1 mouse cellular context compared by ENCODE assay signal in the genomic region with DNA sequence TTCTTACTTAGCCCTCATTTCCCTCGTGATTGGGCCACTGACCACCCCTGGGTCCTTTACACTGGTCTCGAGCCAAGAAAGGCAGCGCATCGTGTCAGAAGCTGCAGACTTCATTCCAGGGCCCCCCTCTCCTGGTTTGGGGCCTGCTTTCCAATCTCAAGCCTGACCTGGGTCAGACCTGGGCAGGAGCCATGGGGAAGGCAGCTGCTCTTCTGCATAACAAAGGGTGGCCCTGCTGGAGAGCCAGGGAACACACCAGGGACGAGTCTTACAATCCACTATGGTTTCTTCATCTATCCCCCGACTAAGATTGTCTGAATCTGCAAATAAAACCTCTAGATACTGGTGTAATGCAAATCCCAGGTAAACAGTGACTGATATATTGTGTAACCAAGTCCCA.
TF ChIP-seq lines count a peak whose summit lies in the region.

No protein-coding gene starts in this region.

TF ChIP-seq in ES-E14, 5 proteins besides CTCF, POLR2A, EP300 and RAD21:
- TF ChIP-seq ZNF384 (IDR thresholded peaks at IDR 0.05; ENCODE audit: low read depth, low read length), result no peak
- no peak for TF ChIP-seq CHD2 (IDR thresholded peaks at IDR 0.05; ENCODE audit: low read depth, low read length)
- no peak for TF ChIP-seq ZC3H11A (IDR thresholded peaks at IDR 0.05; ENCODE audit: borderline replicate concordance, low read depth, low read length)
- no peak for TF ChIP-seq HCFC1 (IDR thresholded peaks at IDR 0.05; ENCODE audit: borderline replicate concordance, insufficient read depth, low read length)
- no peak for TF ChIP-seq MAFK (IDR thresholded peaks at IDR 0.05; ENCODE audit: insufficient read depth, low read depth, low read length)
